Mouse (Mus musculus) brain, embryonic 14.5 days (tissue): ENCODE results near the gene Zfp385b.

ENCODE experiments used
- CTCF ChIP-seq: fragments of 200-500 bp; IDR thresholded peaks from 2 replicates; pipeline ENCODE4 v1.5.1; 2012; ENCODE audit warnings: inconsistent platforms, mild to moderate bottlenecking, moderate library complexity, borderline replicate concordance; ENCODE audit not compliant: insufficient read depth, insufficient read length; ENCODE audit errors: extremely low read depth
- POLR2A ChIP-seq: fragments of 200-500 bp; IDR thresholded peaks from 2 replicates; pipeline ENCODE4 v1.6.1; 2012; ENCODE audit warnings: mild to moderate bottlenecking, inconsistent platforms, borderline replicate concordance; ENCODE audit not compliant: poor library complexity, insufficient read depth, insufficient read length, severe bottlenecking; ENCODE audit errors: extremely low read depth

GRCm38 (mm10) chr2:77493695-77494094 lies 325.7 kb downstream of the Zfp385b start:
- TF ChIP-seq CTCF = no peak
- TF ChIP-seq POLR2A = no peak
